Mouse (Mus musculus) thymus, adult 2 months (tissue): Measurements from ENCODE around the gene Gpr162.

Experiments used
- CTCF ChIP-seq: fragments of 200-500 bp; IDR thresholded peaks from 2 replicates; pipeline ENCODE4 v1.5.1; 2012; ENCODE audit warnings: mild to moderate bottlenecking, control low read depth, low read length, moderate library complexity, borderline replicate concordance; ENCODE audit not compliant: control insufficient read depth, poor library complexity, insufficient read depth; ENCODE audit errors: extremely low read depth
- POLR2A ChIP-seq: fragments of 200-500 bp; IDR thresholded peaks from 2 replicates; pipeline ENCODE4 v1.6.1; 2012; ENCODE audit warnings: mild to moderate bottlenecking, low read length, control low read depth, moderate library complexity; ENCODE audit not compliant: control insufficient read depth, poor library complexity, insufficient read depth; ENCODE audit errors: extremely low read depth

GRCm38 (mm10) chr6:124814448-124814847 is 49.3 kb downstream of the Gpr162 start:
- TF ChIP-seq CTCF (no peak), POLR2A (no peak)
